Mouse (Mus musculus): ENCODE results near the gene Igsf8. TPM values are rescaled to one million over a fixed set of nuclear protein-coding genes. Genes with fewer than 3 reads are reported as not detected.
"Not testable (repeated sequence)": the region's sequence is repeated elsewhere in the genome, so short reads cannot be mapped to it uniquely, and the experiment has no call there.

Gene Igsf8
- polyA plus RNA-seq, 1 experiment from 2014 or later: 66.2 TPM

GRCm38 (mm10) chr1:172240945-172241708 is 20.3 kb upstream of the Igsf8 start:
- no peak for ATAC-seq (replicated peaks)
- Histone ChIP-seq H3K27me3 (replicated peaks) (no peaks in the 10 kb centered on the region), H3K4me3 (no peak overlapping the region), H3K4me2 (no peak overlapping the region), H3K9ac (no peak overlapping the region), H3K36me3 (replicated peaks) (no peaks in the 10 kb centered on the region), H3K9me3 (no peaks in the 10 kb centered on the region), H3K27ac (no peak overlapping the region), H3K4me1 (no peaks in the 10 kb centered on the region)
- 28% methylated on average over 6 of the region's 6 CpGs for WGBS

GRCm38 (mm10) chr1:172242401-172242800 is 19.0 kb upstream of the Igsf8 start:
- WGBS: 15% methylated on average over 2 of the region's 2 CpGs
- Histone ChIP-seq H3K4me1 (no peaks in the 10 kb centered on the region), H3K4me3 (no peak overlapping the region), H3K4me2 (no peak overlapping the region), H3K27me3 (replicated peaks) (no peaks in the 10 kb centered on the region), H3K27ac (0 out of 2 replicates have a peak overlapping the region, but pooled peaks have one; percentile 5), H3K9ac (no peak overlapping the region), H3K9me3 (no peaks in the 10 kb centered on the region), H3K36me3 (replicated peaks) (no peaks in the 10 kb centered on the region)
- ATAC-seq (replicated peaks): peak; percentile 76

- no peaks in the 10 kb centered on the region for H3K27me3 ChIP-seq (replicated peaks)
- no peak overlapping the region for H3K27ac ChIP-seq
- H3K36me3 ChIP-seq (replicated peaks): no peaks in the 10 kb centered on the region
- no peak overlapping the region for H3K4me2 ChIP-seq
- H3K9me3 ChIP-seq: no peaks in the 10 kb centered on the region
- no peak for ATAC-seq (replicated peaks)
- WGBS: 34% methylated on average over 16 of the region's 16 CpGs
- no peak overlapping the region for H3K9ac ChIP-seq
- H3K4me1 ChIP-seq: no peaks in the 10 kb centered on the region
- no peak overlapping the region for H3K4me3 ChIP-seq
Measured at GRCm38 (mm10) chr1:172243547-172244205, 17.8 kb upstream of the Igsf8 start.

DNA sequence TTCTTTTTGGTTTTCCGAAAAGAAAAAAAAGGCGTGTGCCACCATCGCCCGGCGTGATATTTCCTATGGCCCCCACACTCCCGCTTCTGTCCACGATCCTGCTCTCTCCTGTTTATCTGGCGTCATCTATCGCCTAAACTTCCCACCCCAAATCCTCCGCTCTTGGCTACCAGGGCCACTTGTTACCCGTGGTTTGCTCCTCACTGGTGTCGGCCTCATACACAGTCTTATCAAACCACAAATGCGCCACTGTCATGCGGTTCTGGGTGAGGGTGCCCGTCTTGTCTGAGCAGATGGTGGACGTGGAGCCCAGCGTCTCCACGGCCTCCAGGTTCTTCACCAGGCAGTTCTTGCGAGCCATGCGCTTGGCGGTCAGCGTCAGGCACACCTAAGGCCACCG is 16.8 kb upstream of the Igsf8 start:
- H3K36me3 ChIP-seq (replicated peaks); H3K4me3 ChIP-seq; ATAC-seq (replicated peaks); H3K27ac ChIP-seq; H3K9me3 ChIP-seq; H3K4me1 ChIP-seq; H3K27me3 ChIP-seq (replicated peaks); H3K4me2 ChIP-seq; H3K9ac ChIP-seq: not testable (repeated sequence)
- WGBS: 53% methylated on average over 23 of the region's 23 CpGs

- H3K9ac ChIP-seq: no peak overlapping the region
- no peak overlapping the region for H3K4me3 ChIP-seq
- H3K4me2 ChIP-seq: no peak overlapping the region
- no peaks in the 10 kb centered on the region for H3K36me3 ChIP-seq (replicated peaks)
- H3K27ac ChIP-seq: no peak overlapping the region
- H3K27me3 ChIP-seq (replicated peaks): no peaks in the 10 kb centered on the region
- no peaks in the 10 kb centered on the region for H3K9me3 ChIP-seq
- no peak for ATAC-seq (replicated peaks)
- 77% methylated on average over 4 of the region's 4 CpGs for whole genome bisulfite sequencing
- no peaks in the 10 kb centered on the region for H3K4me1 ChIP-seq
Measured at GRCm38 (mm10) chr1:172247216-172247615, 14.2 kb upstream of the Igsf8 start.

DNA sequence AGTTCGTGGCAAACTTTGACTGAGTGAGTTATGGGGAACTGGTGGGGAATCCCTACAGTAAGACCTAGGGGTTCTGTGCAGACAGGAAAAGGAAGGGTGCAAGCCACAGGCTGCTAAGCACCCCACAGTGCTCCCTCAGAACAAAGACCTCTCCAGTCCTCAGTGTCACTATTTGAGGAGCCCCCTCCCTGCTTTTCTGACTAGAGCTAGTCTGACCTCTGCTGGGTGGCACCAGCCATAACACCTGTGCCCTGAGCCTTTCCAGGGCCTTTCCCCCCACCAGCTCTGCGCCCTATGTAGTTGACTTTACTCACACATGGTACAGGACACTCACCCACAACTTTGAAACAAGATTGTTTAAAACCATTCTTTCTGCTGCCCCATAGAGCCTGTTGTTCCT is 13.8 kb upstream of the Igsf8 start:
- H3K27ac ChIP-seq: no peak overlapping the region
- no peak overlapping the region for H3K9ac ChIP-seq
- 0 out of 2 replicates have a peak, but pooled peaks have one; percentile 33 for ATAC-seq (replicated peaks)
- 41% methylated on average over 2 of the region's 2 CpGs for WGBS
- H3K4me2 ChIP-seq: no peak overlapping the region
- no peaks in the 10 kb centered on the region for H3K4me1 ChIP-seq
- H3K4me3 ChIP-seq: no peak overlapping the region
- no peaks in the 10 kb centered on the region for H3K36me3 ChIP-seq (replicated peaks)
- no peaks in the 10 kb centered on the region for H3K9me3 ChIP-seq
- no peaks in the 10 kb centered on the region for H3K27me3 ChIP-seq (replicated peaks)

GRCm38 (mm10) chr1:172258314-172258713 is 3.1 kb upstream of the Igsf8 start, which contains the start of gene Atp1a4:
TSS of gene Atp1a4 (minus strand) at chr1:172258414.
- WGBS: 88% methylated on average over 6 of the region's 6 CpGs
- no peak within 1 kb of the TSS for H3K4me2 ChIP-seq
- H3K4me1 ChIP-seq: peaks cover 9% of the 10 kb centered on the region; the same call in 1 of the 2 replicates
- H3K27me3 ChIP-seq (replicated peaks): no peaks in the 10 kb centered on the region
- no peak within 1 kb of the TSS for H3K9ac ChIP-seq
- no peaks in the 10 kb centered on the region for H3K36me3 ChIP-seq (replicated peaks)
- no peak within 1 kb of the TSS for H3K4me3 ChIP-seq
- no peaks in the 10 kb centered on the region for H3K9me3 ChIP-seq
- no peak for ATAC-seq (replicated peaks)
- H3K27ac ChIP-seq: no peak within 1 kb of the TSS

GRCm38 (mm10) chr1:172271208-172271607 is 9.8 kb downstream of the Igsf8 start:
- ATAC-seq (replicated peaks): peak; percentile 73
- Histone ChIP-seq H3K27me3 (replicated peaks) (no peaks in the 10 kb centered on the region), H3K36me3 (replicated peaks) (no peaks in the 10 kb centered on the region), H3K27ac (peak overlapping the region; percentile 42; the same call in 1 of the 2 replicates), H3K4me3 (no peak overlapping the region), H3K9me3 (no peaks in the 10 kb centered on the region), H3K4me2 (no peak overlapping the region), H3K4me1 (peaks cover 10% of the 10 kb centered on the region; the same call in 1 of the 2 replicates), H3K9ac (no peak overlapping the region)
- 55% methylated on average over 3 of the region's 3 CpGs for WGBS

GRCm38 (mm10) chr1:172271765-172272164 is 10.3 kb downstream of the Igsf8 start:
- no peaks in the 10 kb centered on the region for H3K9me3 ChIP-seq
- peak; percentile 90 for ATAC-seq (replicated peaks)
- no peak overlapping the region for H3K9ac ChIP-seq
- WGBS: 26% methylated on average over 10 of the region's 10 CpGs
- no peaks in the 10 kb centered on the region for H3K36me3 ChIP-seq (replicated peaks)
- peaks cover 10% of the 10 kb centered on the region; the same call in 1 of the 2 replicates for H3K4me1 ChIP-seq
- H3K27me3 ChIP-seq (replicated peaks): no peaks in the 10 kb centered on the region
- no peak overlapping the region for H3K4me2 ChIP-seq
- no peak overlapping the region for H3K4me3 ChIP-seq
- H3K27ac ChIP-seq: 0 out of 2 replicates have a peak overlapping the region, but pooled peaks have one; percentile 23

GRCm38 (mm10) chr1:172273386-172273785 is 11.9 kb downstream of the Igsf8 start:
- Histone ChIP-seq H3K4me2 (no peak overlapping the region), H3K36me3 (replicated peaks) (no peaks in the 10 kb centered on the region), H3K9me3 (no peaks in the 10 kb centered on the region), H3K4me1 (peaks cover 10% of the 10 kb centered on the region; the same call in 1 of the 2 replicates), H3K27me3 (replicated peaks) (no peaks in the 10 kb centered on the region), H3K27ac (no peak overlapping the region), H3K4me3 (no peak overlapping the region), H3K9ac (no peak overlapping the region)
- 93% methylated on average over 6 of the region's 6 CpGs for WGBS
- no peak for ATAC-seq (replicated peaks)

DNA sequence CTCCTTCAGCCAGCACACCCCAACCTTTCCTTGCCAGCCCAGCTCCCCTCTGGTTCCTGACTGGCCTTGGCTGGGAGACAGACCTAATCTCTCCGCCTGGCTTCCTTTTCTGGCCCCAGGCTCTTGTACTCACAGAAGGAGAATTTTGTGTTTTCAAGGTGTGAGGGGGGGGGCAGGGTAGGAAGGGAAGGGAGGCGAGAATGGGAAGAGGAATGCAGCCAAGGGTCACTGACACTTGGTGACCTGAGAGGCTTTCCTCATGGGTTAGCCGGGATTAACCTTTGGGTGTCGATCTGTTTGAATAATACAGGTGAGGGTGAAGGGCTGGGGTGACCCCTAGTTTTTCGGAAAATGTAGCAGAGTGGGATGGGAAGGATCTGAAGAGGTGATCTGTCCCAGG is 12.7 kb downstream of the Igsf8 start:
- Histone ChIP-seq H3K4me3 (no peak overlapping the region), H3K36me3 (replicated peaks) (no peaks in the 10 kb centered on the region), H3K27ac (no peak overlapping the region), H3K4me2 (no peak overlapping the region), H3K9ac (no peak overlapping the region), H3K9me3 (no peaks in the 10 kb centered on the region), H3K27me3 (replicated peaks) (no peaks in the 10 kb centered on the region), H3K4me1 (peaks cover 10% of the 10 kb centered on the region; the same call in 1 of the 2 replicates)
- 66% methylated on average over 5 of the region's 5 CpGs for WGBS
- ATAC-seq (replicated peaks): no peak

- Histone ChIP-seq H3K4me1 (peaks cover 10% of the 10 kb centered on the region; the same call in 1 of the 2 replicates), H3K27ac (no peak overlapping the region), H3K9me3 (no peaks in the 10 kb centered on the region), H3K27me3 (replicated peaks) (no peaks in the 10 kb centered on the region), H3K36me3 (replicated peaks) (no peaks in the 10 kb centered on the region), H3K4me3 (no peak overlapping the region), H3K4me2 (no peak overlapping the region), H3K9ac (no peak overlapping the region)
- WGBS: 70% methylated on average over 5 of the region's 5 CpGs
- ATAC-seq (replicated peaks): no peak
Measured at GRCm38 (mm10) chr1:172274547-172274946, 13.1 kb downstream of the Igsf8 start.
